Mouse (Mus musculus): Measurements from ENCODE around the gene Wdr38.

GRCm38 (mm10) chr2:39004880-39005435, 7.7 kb downstream of the Wdr38 start, which contains the start of gene Arpc5l:
- TF ChIP-seq HCFC1 (IDR thresholded peaks at IDR 0.05; ENCODE audit: borderline replicate concordance, insufficient read depth, low read length), result 0 out of 2 replicates have a peak, but pooled peaks have one; percentile 43
- peak; percentile 95 for TF ChIP-seq CHD2 (IDR thresholded peaks at IDR 0.05; ENCODE audit: low read depth, low read length)
- no peak for TF ChIP-seq ZNF384 (IDR thresholded peaks at IDR 0.05; ENCODE audit: low read depth, low read length)
